Mouse (Mus musculus) liver, embryonic 15.5 days (tissue): Measurements from ENCODE around the gene Heatr9. TPM values are rescaled to one million over a fixed set of nuclear protein-coding genes. Genes with fewer than 3 reads are reported as not detected.

ENCODE experiments used
- ATAC-seq: fragments of 200-750 bp; cut with Nextera tagmentation; 2 replicates; pipeline ENCODE4 v1.8.0; 2017; ENCODE audit warnings: moderate number of reproducible peaks, mild to moderate bottlenecking, moderate library complexity; ENCODE audit not compliant: insufficient read depth
- H3K27ac ChIP-seq: fragments of 300-500 bp; sonication (generic); replicated peaks from 2 replicates; pipeline ENCODE4 v1.5.1; 2015; ENCODE audit warnings: mild to moderate bottlenecking, inconsistent platforms
- H3K27me3 ChIP-seq: fragments of 300-500 bp; sonication (generic); 2 replicates; pipeline ENCODE4 v1.6.1; 2015; ENCODE audit warnings: mild to moderate bottlenecking, inconsistent platforms
- H3K36me3 ChIP-seq: fragments of 300-500 bp; sonication (generic); replicated peaks from 2 replicates; pipeline ENCODE4 v1.6.1; 2015; ENCODE audit warnings: moderate library complexity, mild to moderate bottlenecking, inconsistent platforms
- H3K4me1 ChIP-seq: fragments of 300-500 bp; sonication (generic); replicated peaks from 2 replicates; pipeline ENCODE4 v1.6.1; 2015; ENCODE audit warnings: inconsistent platforms
- H3K4me2 ChIP-seq: fragments of 300-500 bp; sonication (generic); 2 replicates; pipeline ENCODE4 v1.6.1; 2015; ENCODE audit warnings: moderate library complexity, mild to moderate bottlenecking, inconsistent platforms
- H3K4me3 ChIP-seq: fragments of 300-500 bp; sonication (generic); replicated peaks from 2 replicates; pipeline ENCODE4 v1.5.1; 2015; ENCODE audit warnings: mild to moderate bottlenecking, inconsistent platforms
- H3K9ac ChIP-seq: fragments of 300-500 bp; sonication (generic); 2 replicates; pipeline ENCODE4 v1.6.1; 2015; ENCODE audit warnings: moderate library complexity, mild to moderate bottlenecking, inconsistent platforms
- H3K9me3 ChIP-seq: fragments of 300-500 bp; sonication (generic); replicated peaks from 2 replicates; pipeline ENCODE4 v1.6.1; 2016; ENCODE audit warnings: inconsistent platforms
- WGBS: fragments of 180-500 bp; shearing (Covaris S2); methylation state at CpG from one replicate; pipeline ENCODE4 v1.1.7; 2015; ENCODE audit warnings: mixed read lengths; ENCODE audit not compliant: insufficient replicate concordance; 5-methylcytosine and 5-hydroxymethylcytosine counted together
- polyA plus RNA-seq: library from polyadenylated mRNA; unstranded; fragments of >200 nt; fragmentation: Nextera tagmentation; extraction: Ambion mirVana; gene quantifications from 2 replicates; pipeline ENCODE4 v1.2.1, GENCODE M21; 2015

Heatr9 gene
- polyA plus RNA-seq, result not detected in 2 replicates

GRCm38 (mm10) chr11:83522075-83522474 is at the start of gene Heatr9:
Gene Heatr9 (minus strand): TSS chr11:83522175.
- no peak within 1 kb of the TSS for H3K4me3 ChIP-seq
- no peak within 1 kb of the TSS for H3K9ac ChIP-seq
- no peaks in the 10 kb centered on the region for H3K4me1 ChIP-seq
- no peaks in the 10 kb centered on the region for H3K36me3 ChIP-seq
- no peak for ATAC-seq
- 74% methylated on average over 3 of the region's 3 CpGs for WGBS
- no peaks in the 10 kb centered on the region for H3K27me3 ChIP-seq
- no peaks in the 10 kb centered on the region for H3K9me3 ChIP-seq
- no peak within 1 kb of the TSS for H3K4me2 ChIP-seq
- H3K27ac ChIP-seq, result no peak within 1 kb of the TSS

- Histone ChIP-seq H3K4me3 (no peak overlapping the region), H3K4me2 (no peak overlapping the region), H3K4me1 (peaks cover 8% of the 10 kb centered on the region), H3K27me3 (no peaks in the 10 kb centered on the region), H3K36me3 (no peaks in the 10 kb centered on the region), H3K9ac (no peak overlapping the region), H3K9me3 (no peaks in the 10 kb centered on the region), H3K27ac (peak overlapping the region; percentile 41; the same call in 1 of the 2 replicates)
- 31% methylated on average over 2 of the region's 2 CpGs for WGBS
- no peak for ATAC-seq
Observed at GRCm38 (mm10) chr11:83570189-83570588, 48.2 kb upstream of the Heatr9 start.

- H3K4me3 ChIP-seq, result no peak overlapping the region
- no peaks in the 10 kb centered on the region for H3K36me3 ChIP-seq
- H3K9me3 ChIP-seq, result no peaks in the 10 kb centered on the region
- 17% methylated on average over 7 of the region's 7 CpGs for WGBS
- H3K9ac ChIP-seq, result no peak overlapping the region
- H3K4me2 ChIP-seq, result no peak overlapping the region
- no peak for ATAC-seq
- peaks cover 8% of the 10 kb centered on the region for H3K4me1 ChIP-seq
- H3K27ac ChIP-seq, result no peak overlapping the region
- no peaks in the 10 kb centered on the region for H3K27me3 ChIP-seq
Observed at GRCm38 (mm10) chr11:83569249-83569648, 47.3 kb upstream of the Heatr9 start.

- H3K9me3 ChIP-seq, result no peaks in the 10 kb centered on the region
- H3K36me3 ChIP-seq, result no peaks in the 10 kb centered on the region
- H3K27ac ChIP-seq, result no peak overlapping the region
- no peaks in the 10 kb centered on the region for H3K27me3 ChIP-seq
- H3K9ac ChIP-seq, result no peak overlapping the region
- WGBS, result 29% methylated on average over 3 of the region's 3 CpGs
- H3K4me3 ChIP-seq, result no peak overlapping the region
- no peak for ATAC-seq
- no peak overlapping the region for H3K4me2 ChIP-seq
- H3K4me1 ChIP-seq, result peaks cover 8% of the 10 kb centered on the region
Observed at GRCm38 (mm10) chr11:83568786-83569185, 46.8 kb upstream of the Heatr9 start.

GRCm38 (mm10) chr11:83568061-83568460 is 46.1 kb upstream of the Heatr9 start:
- no peak overlapping the region for H3K27ac ChIP-seq
- no peaks in the 10 kb centered on the region for H3K9me3 ChIP-seq
- WGBS, result 71% methylated on average over 9 of the region's 9 CpGs
- no peaks in the 10 kb centered on the region for H3K27me3 ChIP-seq
- H3K4me1 ChIP-seq, result peaks cover 8% of the 10 kb centered on the region
- H3K36me3 ChIP-seq, result no peaks in the 10 kb centered on the region
- no peak overlapping the region for H3K4me3 ChIP-seq
- no peak for ATAC-seq
- no peak overlapping the region for H3K9ac ChIP-seq
- no peak overlapping the region for H3K4me2 ChIP-seq

- Histone ChIP-seq H3K27me3 (no peaks in the 10 kb centered on the region), H3K27ac (no peak overlapping the region), H3K4me1 (peaks cover 8% of the 10 kb centered on the region), H3K4me3 (no peak overlapping the region), H3K9me3 (no peaks in the 10 kb centered on the region), H3K36me3 (no peaks in the 10 kb centered on the region), H3K4me2 (no peak overlapping the region), H3K9ac (no peak overlapping the region)
- 62% methylated on average over 7 of the region's 7 CpGs for WGBS
- no peak for ATAC-seq
Observed at GRCm38 (mm10) chr11:83567311-83567710, 45.3 kb upstream of the Heatr9 start.

- no peak overlapping the region for H3K4me2 ChIP-seq
- no peak for ATAC-seq
- H3K9me3 ChIP-seq, result no peaks in the 10 kb centered on the region
- H3K4me3 ChIP-seq, result no peak overlapping the region
- H3K9ac ChIP-seq, result no peak overlapping the region
- H3K4me1 ChIP-seq, result peaks cover 8% of the 10 kb centered on the region
- no peaks in the 10 kb centered on the region for H3K36me3 ChIP-seq
- no peaks in the 10 kb centered on the region for H3K27me3 ChIP-seq
- no peak overlapping the region for H3K27ac ChIP-seq
Observed at GRCm38 (mm10) chr11:83566617-83567016, 44.6 kb upstream of the Heatr9 start.

- H3K36me3 ChIP-seq, result no peaks in the 10 kb centered on the region
- no peak overlapping the region for H3K4me3 ChIP-seq
- H3K27me3 ChIP-seq, result no peaks in the 10 kb centered on the region
- no peak overlapping the region for H3K9ac ChIP-seq
- H3K4me1 ChIP-seq, result no peaks in the 10 kb centered on the region; the same call in none of the 2 replicates
- H3K9me3 ChIP-seq, result no peaks in the 10 kb centered on the region
- no peak for ATAC-seq
- WGBS, result 52% methylated on average over 2 of the region's 2 CpGs
- H3K27ac ChIP-seq, result no peak overlapping the region
- no peak overlapping the region for H3K4me2 ChIP-seq
Observed at GRCm38 (mm10) chr11:83563754-83564153, 41.8 kb upstream of the Heatr9 start.

- no peaks in the 10 kb centered on the region for H3K36me3 ChIP-seq
- no peak overlapping the region for H3K4me3 ChIP-seq
- no peaks in the 10 kb centered on the region for H3K9me3 ChIP-seq
- no peak overlapping the region for H3K4me2 ChIP-seq
- WGBS, result 29% methylated on average over 6 of the region's 6 CpGs
- no peaks in the 10 kb centered on the region for H3K27me3 ChIP-seq
- H3K9ac ChIP-seq, result no peak overlapping the region
- H3K4me1 ChIP-seq, result no peaks in the 10 kb centered on the region; the same call in none of the 2 replicates
- peak; percentile 63 for ATAC-seq
- peak overlapping the region; percentile 56 for H3K27ac ChIP-seq
Observed at GRCm38 (mm10) chr11:83562311-83562887, 40.4 kb upstream of the Heatr9 start.

GRCm38 (mm10) chr11:83560405-83560804 is 38.4 kb upstream of the Heatr9 start:
- ATAC-seq, result no peak
- H3K4me1 ChIP-seq, result no peaks in the 10 kb centered on the region; the same call in none of the 2 replicates
- H3K9me3 ChIP-seq, result no peaks in the 10 kb centered on the region
- H3K4me3 ChIP-seq, result no peak overlapping the region
- no peak overlapping the region for H3K9ac ChIP-seq
- no peak overlapping the region for H3K27ac ChIP-seq
- H3K4me2 ChIP-seq, result no peak overlapping the region
- WGBS, result 17% methylated on average over 6 of the region's 6 CpGs
- H3K27me3 ChIP-seq, result no peaks in the 10 kb centered on the region
- H3K36me3 ChIP-seq, result no peaks in the 10 kb centered on the region

GRCm38 (mm10) chr11:83557074-83557473 is 35.1 kb upstream of the Heatr9 start:
- Histone ChIP-seq H3K4me3 (no peak overlapping the region), H3K4me1 (no peaks in the 10 kb centered on the region; the same call in 1 of the 2 replicates), H3K36me3 (no peaks in the 10 kb centered on the region), H3K9ac (no peak overlapping the region), H3K27me3 (no peaks in the 10 kb centered on the region), H3K9me3 (no peaks in the 10 kb centered on the region), H3K27ac (no peak overlapping the region), H3K4me2 (no peak overlapping the region)
- no peak for ATAC-seq
- WGBS, result 63% methylated on average over 10 of the region's 10 CpGs
